Mouse (Mus musculus) adrenal gland, postnatal 36 days (tissue): Measurements from ENCODE around the gene Rbms3. TPM values are rescaled to one million over a fixed set of nuclear protein-coding genes. Genes with fewer than 3 reads are reported as not detected.

ENCODE experiments used
- DNase-seq, 2 experiments: peaks; one replicate each; pipeline ENCODE4 v3.0.0; 2021; ENCODE audit warnings: mixed read lengths in 1 of 2
- total RNA-seq, 2 experiments: library from RNA; stranded (reverse); gene quantifications; 2 replicates each; pipeline ENCODE4 v1.2.3; 2021

Gene Rbms3
- total RNA-seq, 2 experiments from 2014 or later, result 24.3 to 34.3 TPM

DNA sequence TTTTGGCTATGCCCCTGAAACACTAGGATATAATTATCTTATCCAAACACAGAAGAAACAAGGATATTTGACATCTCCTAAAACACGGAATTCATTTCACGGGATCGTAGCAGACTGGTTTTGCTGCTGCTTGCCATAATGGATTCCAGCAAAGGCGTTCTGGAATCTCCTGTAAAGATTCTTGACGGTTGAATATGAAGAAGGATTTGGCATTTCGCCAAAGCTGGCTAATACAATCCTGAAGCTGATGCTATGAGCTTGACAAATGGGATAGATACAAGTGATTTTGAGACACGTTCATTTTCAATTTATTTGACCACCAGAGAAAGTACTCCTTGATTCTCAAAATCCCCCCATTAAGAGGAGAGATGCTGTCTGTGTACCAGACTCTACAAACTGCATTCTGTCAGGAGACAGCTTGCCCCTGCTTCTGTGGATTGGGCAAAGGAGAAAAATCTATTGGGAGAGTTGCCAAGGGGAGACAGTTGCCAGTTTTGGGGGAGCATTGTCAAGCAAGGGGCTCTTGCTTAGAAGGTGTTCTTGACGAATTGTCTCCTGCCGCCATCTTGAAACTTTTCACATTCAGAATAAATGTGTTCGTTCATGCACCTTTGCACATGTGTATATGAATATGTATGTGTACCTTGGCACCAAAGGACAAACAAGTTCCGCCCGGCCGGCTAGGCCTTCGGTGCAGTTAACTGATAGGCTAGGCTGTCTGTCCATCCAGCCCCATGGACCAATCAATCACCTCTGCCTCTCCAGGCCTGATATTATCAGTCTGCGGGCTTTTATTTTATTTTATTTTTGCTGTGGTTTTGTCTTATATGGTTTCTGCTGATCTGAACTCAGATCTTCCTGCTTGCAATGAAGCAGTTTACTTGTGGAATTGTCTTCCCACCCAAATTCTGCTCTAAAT lies 442.3 kb downstream of the Rbms3 start:
- DNase-seq, result no peak

DNA sequence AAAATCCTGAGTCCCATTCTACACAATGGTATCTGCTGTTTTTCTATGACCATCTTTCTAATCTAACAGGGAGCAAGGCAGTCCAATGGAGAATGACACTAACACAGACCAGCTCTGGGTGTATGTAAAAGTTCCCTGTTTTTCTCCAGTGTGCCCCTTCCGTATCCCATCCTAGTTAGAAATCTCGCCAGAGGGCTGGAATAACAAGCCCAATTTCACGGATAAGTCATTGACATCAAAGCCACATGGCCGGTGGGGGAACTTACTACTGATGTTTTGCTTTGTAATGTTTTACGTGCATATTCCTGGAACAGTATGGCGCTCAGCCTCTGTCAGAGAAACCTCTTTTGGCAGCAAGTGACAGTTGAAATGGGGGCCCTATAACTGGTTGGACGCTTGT lies 449.1 kb downstream of the Rbms3 start:
- DNase-seq, result no peak

DNA sequence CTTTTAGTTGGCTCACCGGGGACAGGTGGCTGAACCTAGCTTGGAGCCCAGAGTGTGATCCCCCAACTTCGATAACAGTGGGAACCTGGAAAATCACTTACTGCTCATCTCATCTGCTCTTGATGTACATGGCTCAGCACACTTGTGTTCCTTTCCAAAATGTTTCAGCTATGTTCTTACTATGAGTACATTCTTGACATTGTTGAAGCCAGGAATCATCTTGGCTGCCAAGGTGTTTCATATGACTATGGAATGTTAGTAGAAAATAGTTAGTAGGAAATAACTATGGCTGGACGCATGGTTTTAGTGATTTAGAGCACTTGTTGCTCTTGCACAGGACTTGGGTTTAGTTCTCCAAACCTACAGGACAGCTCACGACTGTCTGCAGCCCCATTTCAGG lies 451.3 kb downstream of the Rbms3 start:
- DNase-seq, result no peak

DNA sequence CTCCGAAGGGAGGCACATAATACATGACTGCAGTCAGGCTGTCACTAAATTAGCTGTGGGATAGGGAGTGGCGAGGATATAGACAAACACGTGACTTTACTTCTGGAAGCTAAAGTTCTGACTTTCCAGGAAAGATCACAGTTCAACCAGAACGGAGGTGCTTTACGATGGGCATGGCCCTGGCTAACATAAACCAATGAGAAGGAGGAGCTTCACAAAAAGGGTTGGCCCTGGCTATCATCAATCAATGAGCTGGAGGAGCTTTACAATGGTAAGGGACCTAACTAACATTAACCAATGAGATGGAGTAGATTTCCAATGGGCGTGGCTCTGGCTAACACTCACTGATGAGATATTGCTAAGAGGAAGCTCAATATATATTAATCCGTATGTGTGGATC lies 457.2 kb downstream of the Rbms3 start:
- no peak for DNase-seq

DNA sequence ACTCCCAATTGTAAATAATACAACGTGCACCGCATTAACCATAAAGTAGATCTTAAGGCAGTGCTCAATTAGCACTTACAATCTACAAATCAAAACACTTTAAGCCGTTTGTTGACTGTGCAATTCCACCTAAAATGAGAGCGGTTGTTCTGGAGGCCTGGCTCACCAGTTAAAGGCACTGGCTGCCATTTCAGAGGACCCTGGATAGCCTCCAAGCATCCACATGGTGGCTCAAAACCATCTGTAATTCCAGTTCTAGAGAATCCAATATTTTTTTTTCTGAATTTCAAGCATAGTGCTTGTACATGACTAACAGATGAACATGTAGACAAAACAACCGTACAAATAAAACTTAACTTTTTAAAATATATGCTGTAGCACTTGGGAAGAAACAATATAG lies 460.5 kb downstream of the Rbms3 start:
- no peak for DNase-seq

DNA sequence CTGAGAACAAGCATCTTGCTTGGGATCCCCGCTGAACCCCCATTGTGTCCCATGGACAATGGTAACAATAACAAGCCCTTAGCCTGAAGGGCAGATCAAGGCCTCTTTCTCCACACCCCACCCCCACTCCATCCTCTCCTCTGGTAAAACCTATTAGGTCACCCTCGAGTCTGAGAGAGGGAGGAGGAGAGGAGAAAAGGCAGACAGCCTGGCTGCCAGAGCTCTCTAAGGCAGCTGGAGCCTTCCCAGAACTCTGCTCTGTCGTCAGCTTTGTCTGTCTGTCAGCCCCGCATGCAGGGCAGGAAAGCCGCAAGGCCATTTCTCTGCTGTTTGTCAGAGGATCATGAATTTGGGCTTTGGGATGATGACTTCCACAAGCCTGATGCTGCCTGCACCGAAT lies 466.6 kb downstream of the Rbms3 start:
- DNase-seq, result peak; percentile 10 to 20

DNA sequence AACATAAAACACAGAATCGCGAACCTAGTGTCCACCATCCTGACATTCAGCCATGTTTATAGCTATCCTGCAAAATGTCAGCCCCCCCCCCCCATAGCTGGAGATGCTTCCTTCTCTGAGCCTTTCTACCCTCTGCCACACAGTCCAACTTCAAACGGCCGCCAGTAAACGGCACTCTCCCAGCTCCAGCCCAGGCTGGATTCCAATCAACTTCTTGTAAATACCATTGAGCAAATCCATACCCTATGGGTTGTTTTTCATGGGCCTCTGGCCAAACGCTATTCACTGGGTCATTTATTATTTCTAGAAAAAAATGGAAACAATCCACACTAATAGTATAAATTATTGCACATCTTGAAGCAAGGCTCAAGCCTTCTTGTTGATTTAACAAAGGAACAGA lies 468.6 kb downstream of the Rbms3 start:
- no peak for DNase-seq

DNA sequence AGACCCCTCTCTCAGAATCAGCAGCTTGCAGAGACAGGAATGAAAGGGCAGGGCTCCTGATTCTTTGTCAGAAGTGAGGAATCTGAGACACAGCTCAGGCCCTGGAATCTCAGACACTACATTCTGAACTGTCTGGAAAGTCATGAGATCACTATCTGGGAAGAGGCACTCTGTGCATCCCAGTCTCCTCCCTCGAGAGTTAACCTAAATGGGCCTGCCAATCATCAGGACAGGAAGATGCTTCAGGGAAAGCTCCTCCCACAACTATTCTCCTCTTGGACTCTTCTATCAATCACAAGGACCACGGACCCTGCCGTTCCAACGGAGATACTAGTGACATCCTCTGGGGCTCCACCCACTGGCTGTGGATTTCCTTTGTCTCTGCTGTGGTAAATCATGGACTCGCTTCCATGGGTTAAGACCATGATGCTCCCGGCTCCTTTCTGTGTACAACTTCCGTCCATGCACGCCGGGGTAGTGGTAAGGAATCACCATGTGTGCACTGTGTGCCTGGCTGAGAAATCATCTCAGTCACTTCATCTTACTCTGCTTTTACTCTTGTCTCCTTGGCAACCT lies 473.3 kb downstream of the Rbms3 start:
- DNase-seq, result no peak

DNA sequence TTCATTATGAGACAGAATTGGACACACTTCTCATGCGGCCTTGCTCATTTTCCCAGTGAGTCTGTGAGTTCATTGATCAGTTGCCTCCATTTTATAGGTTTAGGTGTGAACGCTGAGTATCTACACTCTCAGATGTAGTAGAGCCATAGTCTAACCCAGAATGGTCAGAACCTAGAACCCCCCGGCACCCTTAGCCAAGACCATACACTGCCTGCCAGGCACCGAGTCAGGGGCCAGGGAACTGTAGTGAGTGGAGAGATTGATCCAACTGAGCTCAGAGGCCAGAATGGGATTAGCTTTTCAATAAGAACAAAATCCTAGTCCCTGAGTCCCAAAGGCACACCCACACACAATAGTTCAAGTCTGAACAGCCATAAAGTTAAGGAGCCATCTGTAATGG lies 475.1 kb downstream of the Rbms3 start:
- DNase-seq, result no peak

DNA sequence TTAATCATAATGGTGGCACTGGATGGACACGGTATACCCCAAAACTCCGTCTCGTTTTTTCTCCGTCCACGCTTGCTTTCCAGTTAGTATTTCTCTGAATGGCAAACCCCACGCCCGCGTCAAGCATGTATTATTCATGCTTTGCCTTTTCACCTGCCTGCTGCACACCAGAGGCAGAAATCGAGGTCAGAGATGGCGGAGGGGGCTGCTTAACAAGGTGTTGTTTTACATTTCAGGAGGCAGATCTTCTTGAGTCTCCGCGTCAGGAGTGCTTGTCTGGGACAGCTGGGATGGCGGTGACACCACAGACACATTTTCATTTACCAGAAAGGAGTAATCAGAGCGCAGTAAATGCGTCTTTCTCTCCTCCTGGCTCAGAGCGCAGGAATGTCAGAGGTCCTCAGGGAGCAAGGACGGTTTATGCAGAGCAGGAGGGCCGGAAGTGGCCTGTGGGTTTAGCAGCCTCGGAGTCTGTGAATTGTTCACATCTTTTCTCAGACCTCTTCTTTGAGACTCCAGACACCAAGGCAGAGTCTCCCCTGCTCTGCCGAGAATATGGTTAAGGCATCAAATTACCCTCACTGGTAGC lies 475.9 kb downstream of the Rbms3 start:
- no peak for DNase-seq

DNA sequence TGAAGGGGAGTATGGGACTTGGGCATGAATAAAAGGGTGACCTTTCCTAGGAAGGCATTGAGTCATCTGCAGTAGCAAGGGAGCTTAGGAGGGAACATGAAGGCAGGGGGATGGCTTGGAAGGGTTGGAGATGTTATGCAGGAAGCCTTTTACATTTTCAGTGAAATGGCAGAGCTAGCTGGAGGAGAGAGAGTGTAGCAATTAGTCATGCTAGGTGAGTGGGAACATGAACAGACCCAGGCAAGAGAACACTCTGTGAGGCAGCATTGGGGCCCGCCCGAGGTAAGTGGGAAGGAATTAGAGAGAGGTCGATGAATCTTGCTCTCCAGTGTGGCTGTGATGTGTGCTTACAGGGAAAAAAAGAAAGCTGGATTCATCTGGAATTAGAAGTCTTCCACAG lies 477.8 kb downstream of the Rbms3 start:
- no peak for DNase-seq

DNA sequence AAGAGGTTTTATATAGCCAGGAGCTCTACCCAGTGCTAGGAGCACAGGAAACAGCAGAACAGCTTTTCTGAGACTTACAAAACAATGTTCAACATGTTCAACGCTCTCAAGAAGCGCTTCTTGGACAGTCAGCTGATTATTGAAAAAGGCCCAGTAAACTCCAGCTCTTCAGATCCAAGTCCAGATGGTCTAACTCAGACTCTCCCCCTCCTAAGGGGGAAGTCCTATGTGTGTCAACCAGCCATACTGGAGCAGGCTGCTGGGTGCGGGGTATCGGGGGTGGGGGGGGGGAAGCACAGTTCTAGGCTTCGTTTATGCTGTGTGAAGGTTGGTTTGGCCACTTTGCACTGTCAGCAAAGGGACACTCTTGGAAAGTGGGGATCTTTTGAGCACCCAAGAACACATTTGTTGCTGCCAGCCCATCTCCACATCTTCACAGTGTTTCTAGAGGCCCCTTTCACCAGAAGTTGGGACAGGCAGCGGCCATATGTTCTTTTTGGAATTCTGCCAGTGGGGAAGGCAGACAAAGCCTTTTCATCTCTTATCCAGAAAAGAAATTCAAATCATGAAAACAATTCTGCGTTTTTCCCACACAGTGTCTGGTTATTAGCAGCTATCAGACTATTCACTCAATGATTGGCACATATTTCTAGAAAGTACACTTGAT lies 485.5 kb downstream of the Rbms3 start:
- no peak for DNase-seq

DNA sequence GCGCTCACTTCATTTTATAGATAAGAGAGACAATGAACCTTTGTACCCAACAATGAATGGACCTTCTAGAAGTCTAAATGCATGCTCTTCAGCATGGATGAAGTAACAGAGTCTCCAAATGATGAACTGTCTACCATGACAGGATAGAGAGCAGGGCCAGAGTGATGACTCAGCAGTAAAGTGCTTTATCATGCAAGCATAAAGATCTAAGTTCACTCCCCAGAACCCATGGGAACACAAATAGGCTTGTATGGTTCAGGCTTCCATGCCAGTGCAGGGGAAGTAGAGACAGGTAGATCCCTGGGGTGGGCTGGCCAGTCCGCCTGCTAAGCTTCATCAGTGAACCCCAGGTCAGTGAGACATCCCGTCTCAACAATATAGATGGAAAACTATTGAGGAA lies 489.7 kb downstream of the Rbms3 start:
- DNase-seq, result no peak

DNA sequence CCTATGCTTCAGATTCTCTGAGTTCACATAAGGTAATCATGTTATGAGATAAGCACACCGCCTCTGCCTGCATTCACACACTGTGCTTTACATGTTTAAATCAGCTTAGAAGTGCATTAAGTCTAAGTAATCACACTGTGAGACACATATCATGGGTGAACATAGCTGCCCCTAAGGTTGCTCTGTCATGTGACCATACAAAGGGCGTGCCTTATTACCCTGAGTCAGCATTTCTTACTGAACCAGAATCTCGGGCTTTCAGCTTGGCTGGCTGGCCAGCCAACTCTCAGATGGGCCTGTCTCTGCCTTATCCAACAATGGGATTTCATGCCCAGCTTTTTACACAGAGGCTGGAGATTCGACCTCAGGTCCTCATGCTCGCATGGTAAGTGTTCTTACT lies 493.3 kb downstream of the Rbms3 start:
- DNase-seq, result no peak

DNA sequence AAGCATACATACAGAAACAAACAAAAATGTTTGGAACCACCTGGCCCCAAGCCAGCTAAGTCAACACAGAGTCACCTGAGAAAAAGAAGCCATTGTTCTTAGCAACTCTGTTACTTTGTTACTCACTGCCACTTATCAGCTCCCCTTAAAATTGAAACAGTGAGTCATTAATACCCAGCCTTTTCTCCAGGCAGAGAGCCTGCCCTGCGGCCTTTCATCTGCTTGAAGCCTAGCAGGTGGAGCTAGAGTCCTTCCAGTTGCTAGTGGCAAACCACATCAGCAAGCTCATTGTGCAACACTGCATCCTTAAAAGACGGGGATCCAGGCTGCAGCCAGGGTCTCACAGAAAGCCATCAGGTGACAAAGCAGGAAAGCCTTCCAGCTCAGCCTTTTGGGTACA lies 495.7 kb downstream of the Rbms3 start:
- peak in 1 of 2 experiments; percentile 14 for DNase-seq

DNA sequence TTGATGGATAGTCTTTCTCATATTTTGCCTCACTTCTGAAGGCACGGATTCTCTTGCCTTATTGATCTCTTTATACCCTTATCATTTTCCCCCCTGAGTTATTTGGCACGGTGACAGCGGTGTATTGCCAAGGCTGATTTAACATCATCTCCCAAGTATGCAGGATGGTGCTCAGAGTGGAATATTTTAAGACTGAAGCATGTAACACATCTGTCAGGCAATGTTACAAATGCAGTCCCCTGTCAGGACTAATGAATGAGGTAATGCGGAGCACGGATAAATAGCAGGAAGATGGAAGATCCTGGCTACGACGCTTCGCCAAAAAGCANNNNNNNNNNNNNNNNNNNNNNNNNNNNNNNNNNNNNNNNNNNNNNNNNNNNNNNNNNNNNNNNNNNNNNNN lies 502.9 kb downstream of the Rbms3 start:
- no peak for DNase-seq

DNA sequence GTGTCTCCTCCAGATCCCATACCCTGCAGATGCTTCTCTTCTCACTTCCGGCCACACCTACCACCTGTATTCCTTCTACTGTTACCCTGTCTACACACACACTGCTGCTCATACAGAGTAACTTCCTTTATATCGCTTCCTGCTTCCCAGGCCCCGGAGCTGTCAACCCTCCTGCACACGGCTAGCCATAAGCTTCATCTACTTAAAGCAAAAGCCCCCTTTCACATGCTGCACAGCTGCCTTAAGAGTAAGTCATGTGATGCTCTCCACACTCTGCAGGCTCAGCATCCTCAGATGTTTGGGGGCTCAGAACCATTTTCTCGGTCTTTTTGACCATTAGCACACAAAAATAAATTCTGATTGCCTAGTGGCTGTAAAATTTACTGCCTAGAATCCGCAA lies 503.9 kb downstream of the Rbms3 start:
- no peak for DNase-seq

DNA sequence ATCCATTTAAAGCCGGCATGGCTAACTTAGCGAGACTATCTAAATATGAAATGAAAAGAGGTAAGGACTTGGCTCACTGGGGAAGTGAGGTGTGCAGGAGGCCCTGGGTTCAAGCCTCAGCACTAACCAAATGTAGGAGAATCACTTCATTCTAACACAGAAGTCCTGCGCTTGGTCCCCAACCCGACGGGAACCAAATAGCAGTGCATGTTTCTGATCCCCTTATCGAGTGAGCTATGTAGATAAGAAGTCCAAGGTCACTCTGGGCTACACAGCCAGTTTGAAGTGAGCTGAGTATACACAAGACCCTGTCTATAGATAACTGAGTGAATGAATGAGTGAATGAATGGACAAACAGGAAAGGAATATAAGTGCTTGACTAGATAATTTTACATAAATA lies 508.1 kb downstream of the Rbms3 start:
- no peak for DNase-seq

DNA sequence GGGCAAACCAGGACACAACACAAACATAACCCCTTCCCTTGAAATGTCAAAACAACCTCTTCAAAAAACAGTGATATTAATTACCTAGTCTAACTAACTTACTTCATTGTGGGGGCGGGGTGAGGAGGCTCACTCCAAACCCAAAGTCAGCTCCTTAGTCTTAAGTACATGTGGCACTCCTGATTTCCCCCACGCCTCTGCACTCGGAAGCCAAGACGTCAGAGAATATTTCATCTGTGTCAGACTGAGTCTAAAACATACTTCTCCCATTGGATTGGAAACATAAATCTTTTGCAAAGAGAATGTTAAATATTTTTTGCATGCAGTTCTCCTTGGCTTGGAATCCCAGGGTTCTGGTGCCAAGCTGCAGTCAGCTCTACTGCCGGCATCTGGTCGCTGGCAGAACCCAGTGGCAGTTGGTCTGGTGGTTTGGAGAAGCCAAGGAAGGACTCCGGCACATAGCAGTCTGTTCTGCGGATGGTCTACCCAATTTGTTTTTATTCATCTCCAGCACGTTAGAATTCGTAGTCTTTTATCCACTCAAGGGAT lies 512.5 kb downstream of the Rbms3 start:
- no peak for DNase-seq

DNA sequence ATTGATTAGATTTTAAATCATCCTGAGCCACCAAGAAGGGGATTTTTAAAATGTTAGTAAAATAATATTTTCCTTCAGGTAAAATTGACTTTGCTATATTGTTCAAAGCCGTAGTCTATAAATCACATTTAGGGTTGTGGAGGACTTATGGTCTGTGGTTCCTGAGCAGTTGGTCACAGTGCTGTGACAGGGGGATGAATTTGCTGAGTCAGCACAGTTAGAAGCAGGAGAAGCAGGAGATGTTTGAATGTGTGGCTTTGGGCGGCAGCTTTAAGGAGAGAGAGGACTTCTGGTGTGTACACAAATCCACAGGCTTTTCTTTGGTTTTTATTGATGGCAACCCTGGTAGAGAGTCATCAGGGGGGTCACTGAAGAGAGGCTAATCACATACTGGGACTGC lies 514.1 kb downstream of the Rbms3 start:
- no peak for DNase-seq

DNA sequence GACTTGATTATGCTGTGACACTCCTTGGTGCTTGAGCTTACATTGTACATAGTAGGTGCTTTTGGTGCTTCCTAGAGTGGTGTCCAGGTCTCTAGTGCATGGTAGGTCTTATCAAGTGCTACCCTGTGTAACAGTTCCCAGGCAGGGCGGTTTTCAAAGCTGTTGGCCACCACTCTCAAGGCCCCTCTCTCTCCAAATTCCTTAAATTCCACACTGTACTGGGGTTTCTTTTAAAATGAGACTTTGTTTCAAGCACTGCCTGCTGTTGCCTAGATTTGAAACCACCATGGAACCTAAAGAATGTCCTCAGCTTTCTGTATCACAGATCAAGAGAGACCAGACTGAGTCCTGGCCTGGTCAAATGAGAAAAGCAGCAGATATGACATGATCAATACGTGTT lies 516.1 kb downstream of the Rbms3 start:
- DNase-seq, result no peak

DNA sequence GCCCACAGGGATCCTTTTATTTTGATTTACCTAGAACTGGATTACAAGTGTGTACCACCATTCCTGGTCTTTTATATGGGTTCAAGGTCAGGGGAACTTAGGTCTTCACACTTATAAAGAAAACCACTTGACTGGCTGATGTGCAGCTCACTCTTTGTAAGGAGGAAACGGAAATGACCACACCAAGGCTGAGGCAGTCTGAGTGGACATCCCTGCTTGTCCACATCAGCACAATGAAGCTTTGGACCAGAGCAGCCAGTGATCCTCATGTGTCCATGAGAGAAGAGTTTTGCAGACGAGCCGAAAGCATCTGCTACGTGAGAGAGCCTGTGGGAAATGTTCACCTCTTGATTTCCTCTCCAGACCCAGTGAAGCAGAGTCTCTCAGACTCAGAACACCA lies 521.8 kb downstream of the Rbms3 start:
- no peak for DNase-seq
